Mouse (Mus musculus) cerebellum, adult 2 months (tissue): Measurements from ENCODE around the gene Cabin1.

Experiments used
- CTCF ChIP-seq: fragments of 200-500 bp; IDR thresholded peaks from 2 replicates; pipeline ENCODE4 v1.5.1; 2011; ENCODE audit warnings: low read depth, mild to moderate bottlenecking, control low read depth, low read length, moderate library complexity, borderline replicate concordance; ENCODE audit not compliant: insufficient read depth
- POLR2A ChIP-seq: fragments of 200-500 bp; IDR thresholded peaks from 2 replicates; pipeline ENCODE4 v1.6.1; 2011; ENCODE audit warnings: low read length, control low read depth, borderline replicate concordance; ENCODE audit not compliant: insufficient read depth

DNA sequence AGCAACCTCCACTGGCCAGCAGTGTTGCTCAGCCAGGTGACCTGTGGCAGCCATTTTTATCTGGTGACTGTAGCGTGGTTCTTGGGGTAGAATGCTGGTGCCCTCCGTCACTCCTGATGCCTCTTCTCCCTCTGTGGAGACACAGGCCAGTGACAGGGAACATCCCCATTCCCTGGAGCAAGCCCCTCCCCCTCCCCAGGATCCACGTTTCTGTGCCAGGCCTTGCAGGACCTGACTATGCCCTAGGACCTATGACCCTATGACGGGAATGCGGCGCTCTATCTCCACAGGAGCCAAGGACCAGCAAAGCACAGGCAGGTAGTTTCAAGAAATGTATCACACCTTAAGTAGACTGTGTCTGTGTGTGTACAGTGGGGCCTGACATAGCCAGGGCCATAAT is 116.0 kb downstream of the Cabin1 start:
- no peak for TF ChIP-seq CTCF
- TF ChIP-seq POLR2A: no peak
